Mouse (Mus musculus) forebrain, embryonic 10.5 days (tissue): ENCODE measurements around the gene Zfp719. TPM values are rescaled to one million over a fixed set of nuclear protein-coding genes. Genes with fewer than 3 reads are reported as not detected.

Experiments used
- DNase-seq: peaks from one replicate; pipeline ENCODE4 v3.0.0-alpha.2; 2017; ENCODE audit warnings: low spot score; ENCODE audit errors: extremely low spot score
- H3K27ac ChIP-seq: fragments of 300-500 bp; sonication (generic); 2 replicates; pipeline ENCODE4 v1.5.1; 2016; ENCODE audit warnings: mild to moderate bottlenecking
- H3K27me3 ChIP-seq: fragments of 300-500 bp; sonication (generic); 2 replicates; pipeline ENCODE4 v1.6.1; 2016; ENCODE audit warnings: mild to moderate bottlenecking; ENCODE audit not compliant: poor library complexity, severe bottlenecking
- H3K36me3 ChIP-seq: fragments of 300-500 bp; sonication (generic); replicated peaks from 2 replicates; pipeline ENCODE4 v1.6.1; 2016; ENCODE audit warnings: mild to moderate bottlenecking, moderate library complexity
- H3K4me1 ChIP-seq: fragments of 300-500 bp; sonication (generic); 2 replicates; pipeline ENCODE4 v1.6.1; 2016
- H3K4me3 ChIP-seq: fragments of 300-500 bp; sonication (generic); 2 replicates; pipeline ENCODE4 v1.5.1; 2016; ENCODE audit warnings: mild to moderate bottlenecking, moderate library complexity
- H3K9me3 ChIP-seq: fragments of 300-500 bp; sonication (generic); 2 replicates; pipeline ENCODE4 v1.6.1; 2016; ENCODE audit warnings: mild to moderate bottlenecking, moderate library complexity
- whole genome bisulfite sequencing: fragments of 180-500 bp; shearing (Covaris S2); methylation state at CpG from one replicate; pipeline ENCODE4 v1.1.7; 2016; 5-methylcytosine and 5-hydroxymethylcytosine counted together
- polyA plus RNA-seq: library from polyadenylated mRNA; unstranded; fragments of >200 nt; fragmentation: Nextera tagmentation; extraction: Ambion mirVana; gene quantifications from 2 replicates; pipeline ENCODE4 v1.2.1, GENCODE M21; 2016

The Zfp719 gene
- polyA plus RNA-seq, result 14.6 and 15.3 TPM in 2 replicates

GRCm38 (mm10) chr7:43579440-43580171 is at the start of gene Zfp719:
Gene Zfp719 (plus strand): TSS chr7:43579610.
- no peaks in the 10 kb centered on the region for H3K27me3 ChIP-seq
- peaks cover 30% of the 10 kb centered on the region for H3K36me3 ChIP-seq
- peaks cover 18% of the 10 kb centered on the region for H3K4me1 ChIP-seq
- peak within 1 kb of the TSS; percentile 77 for H3K4me3 ChIP-seq
- WGBS, result under 1% methylated on average over 37 of the region's 37 CpGs
- no peaks in the 10 kb centered on the region for H3K9me3 ChIP-seq
- peak; percentile 89 for DNase-seq
- H3K27ac ChIP-seq, result peak within 1 kb of the TSS; percentile 92

DNA sequence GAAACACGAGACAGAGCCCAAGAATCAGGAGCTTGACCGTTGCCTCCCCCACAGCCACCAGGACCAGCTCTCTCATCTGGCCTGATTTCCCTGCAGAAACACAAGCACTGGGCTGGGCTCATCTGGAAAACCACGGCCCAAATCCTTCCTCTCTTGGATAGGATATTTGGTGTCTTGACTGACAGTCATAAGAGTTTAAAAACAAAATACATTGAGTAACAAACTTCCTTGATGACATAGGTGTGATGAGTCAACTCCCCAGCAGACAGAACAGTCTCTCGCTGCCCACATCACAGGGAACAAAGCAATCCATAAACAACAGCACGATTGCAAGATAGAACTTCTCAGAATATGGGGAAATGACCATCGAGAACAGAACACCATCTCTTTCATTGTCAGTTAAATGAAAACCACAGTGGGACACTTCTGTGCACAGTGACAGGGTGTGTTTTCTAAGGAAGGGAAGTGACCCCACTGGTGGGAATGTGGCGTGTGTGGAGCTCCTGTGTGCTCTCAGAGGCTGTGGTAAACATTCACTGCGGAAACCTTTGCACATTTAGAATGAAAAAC is 49.1 kb upstream of the Zfp719 start:
- Histone ChIP-seq H3K36me3 (no peaks in the 10 kb centered on the region), H3K27ac (no peak overlapping the region), H3K4me3 (no peak overlapping the region), H3K27me3 (no peaks in the 10 kb centered on the region), H3K9me3 (no peaks in the 10 kb centered on the region; the same call in 1 of the 2 replicates), H3K4me1 (no peaks in the 10 kb centered on the region)
- WGBS, result 85% methylated on average over 8 of the region's 8 CpGs
- DNase-seq, result no peak

DNA sequence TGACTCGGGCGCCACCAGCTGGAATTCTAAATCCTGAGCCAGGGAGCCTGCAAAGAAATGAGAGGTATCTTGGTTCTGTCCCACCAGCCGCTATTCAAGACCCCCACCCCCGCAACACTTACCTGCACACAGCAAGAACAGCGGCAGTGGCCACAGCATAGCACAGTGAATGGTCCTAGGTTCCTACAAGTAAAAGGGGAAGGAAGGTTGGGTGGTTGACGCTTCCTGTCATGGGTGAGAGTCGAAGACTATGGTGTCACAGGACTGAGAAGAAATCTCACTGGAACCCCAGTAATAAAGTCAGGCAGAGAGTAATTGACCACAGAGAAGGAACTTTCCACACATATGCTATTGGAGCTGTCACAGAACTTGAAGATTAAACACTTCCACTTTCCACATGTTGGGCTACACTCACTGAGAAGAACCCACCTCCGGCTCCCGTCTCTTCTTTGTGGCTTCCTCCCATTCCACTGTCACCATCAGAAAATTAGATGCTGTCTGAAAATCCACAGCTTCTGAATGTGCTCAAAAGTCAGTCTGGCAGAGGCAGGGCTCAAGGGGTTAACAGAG is 46.4 kb upstream of the Zfp719 start:
- Histone ChIP-seq H3K9me3 (no peaks in the 10 kb centered on the region; the same call in 1 of the 2 replicates), H3K27me3 (no peaks in the 10 kb centered on the region), H3K27ac (no peak overlapping the region), H3K36me3 (no peaks in the 10 kb centered on the region), H3K4me1 (no peaks in the 10 kb centered on the region), H3K4me3 (no peak overlapping the region)
- DNase-seq, result no peak
- 91% methylated on average over 9 of the region's 9 CpGs for WGBS

DNA sequence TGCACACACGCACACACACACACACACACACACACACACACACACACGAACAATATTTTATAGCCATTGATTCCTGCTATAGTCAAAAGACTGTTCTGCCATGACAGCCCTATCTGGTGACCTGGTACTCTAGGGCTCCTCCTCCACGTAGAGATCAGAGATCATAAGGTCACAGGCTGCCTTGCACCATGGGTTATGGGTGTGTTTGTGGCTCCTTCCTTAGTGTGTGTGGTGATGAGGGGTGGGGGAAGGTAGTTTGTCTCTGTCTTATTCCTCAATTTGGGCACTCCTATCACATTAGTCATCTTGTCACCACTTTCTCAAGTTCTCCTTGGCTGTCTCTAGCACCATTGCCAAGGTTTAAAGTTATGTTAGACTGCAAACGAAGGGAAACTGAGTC is 40.9 kb upstream of the Zfp719 start:
- 77% methylated on average over 4 of the region's 4 CpGs for WGBS
- Histone ChIP-seq H3K4me3 (no peak overlapping the region), H3K27ac (no peak overlapping the region), H3K36me3 (no peaks in the 10 kb centered on the region), H3K27me3 (no peaks in the 10 kb centered on the region), H3K9me3 (no peaks in the 10 kb centered on the region; the same call in 1 of the 2 replicates), H3K4me1 (no peaks in the 10 kb centered on the region)
- no peak for DNase-seq

DNA sequence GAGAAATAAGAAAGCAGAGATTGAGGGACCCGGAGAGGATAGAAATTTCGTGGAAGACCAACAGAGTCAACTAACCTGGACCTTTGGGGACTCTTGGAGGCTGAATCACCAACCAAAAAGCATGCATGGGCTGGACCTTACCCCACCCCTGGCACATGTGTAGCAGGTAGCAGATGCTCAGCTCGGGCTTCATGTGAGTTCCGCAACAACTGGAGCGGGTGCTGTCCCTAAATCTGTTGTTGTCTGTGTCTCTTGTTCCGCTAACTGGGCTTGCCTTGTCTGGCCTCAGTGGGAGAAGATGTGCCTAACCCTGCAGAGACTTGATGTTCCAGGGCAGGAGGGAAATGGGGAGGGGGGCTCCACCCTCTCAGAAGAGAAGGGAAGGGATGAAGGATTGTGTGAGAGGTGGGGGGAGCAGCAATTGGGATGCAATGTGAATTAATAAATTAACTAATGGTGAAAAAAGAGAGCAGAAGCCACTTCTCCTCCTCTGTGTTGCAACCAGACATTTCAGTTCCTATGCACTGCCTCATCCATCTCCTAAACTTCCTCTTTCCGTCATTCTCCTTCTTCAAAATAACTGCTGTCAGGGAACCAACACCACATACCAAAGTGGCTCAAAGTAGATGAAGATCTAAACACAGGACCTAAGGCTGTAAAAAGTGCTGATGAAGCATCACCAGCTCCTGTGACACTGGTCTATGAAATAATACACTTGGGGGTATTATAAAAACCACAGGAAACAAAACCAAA is 35.0 kb upstream of the Zfp719 start, which contains the start of gene Cd33:
Gene Cd33, minus strand, starts transcription at position 204 of the 753 bp plus-strand sequence.
- no peaks in the 10 kb centered on the region for H3K9me3 ChIP-seq
- no peak within 1 kb of the TSS for H3K27ac ChIP-seq
- no peak for DNase-seq
- no peaks in the 10 kb centered on the region for H3K4me1 ChIP-seq
- WGBS, result 86% methylated on average over 7 of the region's 7 CpGs
- H3K36me3 ChIP-seq, result no peaks in the 10 kb centered on the region
- no peak within 1 kb of the TSS for H3K4me3 ChIP-seq
- H3K27me3 ChIP-seq, result no peaks in the 10 kb centered on the region

GRCm38 (mm10) chr7:43545656-43546545 is 33.5 kb upstream of the Zfp719 start:
- H3K27me3 ChIP-seq, result no peaks in the 10 kb centered on the region
- no peaks in the 10 kb centered on the region for H3K4me1 ChIP-seq
- WGBS, result 82% methylated on average over 7 of the region's 7 CpGs
- no peaks in the 10 kb centered on the region for H3K9me3 ChIP-seq
- DNase-seq, result no peak
- no peak overlapping the region for H3K27ac ChIP-seq
- H3K4me3 ChIP-seq, result no peak overlapping the region
- H3K36me3 ChIP-seq, result no peaks in the 10 kb centered on the region

DNA sequence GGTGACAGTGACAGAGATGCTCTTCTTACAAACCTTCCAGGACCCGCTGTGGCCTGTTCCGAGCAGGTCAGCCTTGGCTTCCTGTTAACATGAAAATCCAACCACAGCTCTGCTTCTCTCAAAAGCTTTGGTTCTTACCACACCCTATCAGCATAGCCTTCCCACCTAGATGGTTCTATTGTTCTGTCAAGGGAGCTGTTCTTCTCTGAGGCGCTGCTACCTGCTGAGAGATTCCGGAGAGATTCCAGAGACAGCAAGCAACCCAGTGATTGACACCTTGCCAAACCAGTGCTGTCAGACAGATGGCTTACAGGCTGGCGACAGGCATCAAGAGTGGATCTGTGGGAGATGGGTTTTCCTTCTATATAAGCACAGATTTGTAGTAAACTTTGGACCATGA is 31.7 kb upstream of the Zfp719 start:
- WGBS, result 43% methylated on average over 5 of the region's 5 CpGs

GRCm38 (mm10) chr7:43548206-43548605 is 31.2 kb upstream of the Zfp719 start:
- Histone ChIP-seq H3K27ac (no peak overlapping the region), H3K9me3 (no peaks in the 10 kb centered on the region), H3K36me3 (no peaks in the 10 kb centered on the region), H3K4me3 (no peak overlapping the region), H3K4me1 (no peaks in the 10 kb centered on the region), H3K27me3 (no peaks in the 10 kb centered on the region)
- WGBS, result 82% methylated on average over 4 of the region's 4 CpGs
- DNase-seq, result no peak

More for the DNA sequence above, 31.7 kb upstream of the Zfp719 start:
- no peak overlapping the region for H3K27ac ChIP-seq
- H3K27me3 ChIP-seq, result no peaks in the 10 kb centered on the region
- H3K4me1 ChIP-seq, result no peaks in the 10 kb centered on the region
- no peak for DNase-seq
- no peaks in the 10 kb centered on the region for H3K9me3 ChIP-seq
- H3K4me3 ChIP-seq, result no peak overlapping the region
- no peaks in the 10 kb centered on the region for H3K36me3 ChIP-seq

DNA sequence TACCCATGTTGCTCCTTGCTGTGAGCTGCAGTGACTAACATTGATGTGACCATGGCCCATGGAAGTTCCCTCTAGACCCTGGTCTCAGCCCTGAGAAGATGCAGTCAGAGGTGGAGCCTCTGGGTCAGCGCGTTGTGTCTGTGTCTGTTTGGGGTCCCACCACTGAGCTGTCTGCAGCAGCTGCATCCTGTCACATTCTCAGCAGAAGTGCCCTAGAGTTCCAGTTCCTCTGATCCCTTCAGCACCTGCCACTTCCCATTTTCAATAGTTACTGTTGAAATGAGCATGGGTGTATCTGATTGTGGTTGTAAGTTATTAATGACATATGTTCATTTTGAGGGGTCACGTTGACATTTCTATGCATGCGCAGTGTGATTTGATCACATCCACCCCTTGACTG is 26.3 kb upstream of the Zfp719 start:
- Histone ChIP-seq H3K36me3 (no peaks in the 10 kb centered on the region), H3K4me3 (no peak overlapping the region), H3K9me3 (no peaks in the 10 kb centered on the region), H3K27me3 (no peaks in the 10 kb centered on the region), H3K27ac (no peak overlapping the region), H3K4me1 (no peaks in the 10 kb centered on the region)
- WGBS, result 89% methylated on average over 4 of the region's 4 CpGs
- DNase-seq, result no peak

- Histone ChIP-seq H3K4me3 (no peak overlapping the region), H3K36me3 (no peaks in the 10 kb centered on the region), H3K9me3 (no peaks in the 10 kb centered on the region), H3K4me1 (no peaks in the 10 kb centered on the region), H3K27ac (no peak overlapping the region), H3K27me3 (no peaks in the 10 kb centered on the region)
- WGBS, result 71% methylated on average over 3 of the region's 3 CpGs
- DNase-seq, result no peak
Measured at GRCm38 (mm10) chr7:43554550-43554949, 24.9 kb upstream of the Zfp719 start.

GRCm38 (mm10) chr7:43555351-43555750 is 24.1 kb upstream of the Zfp719 start:
- DNase-seq, result no peak
- Histone ChIP-seq H3K4me1 (no peaks in the 10 kb centered on the region), H3K27me3 (no peaks in the 10 kb centered on the region), H3K27ac (no peak overlapping the region), H3K36me3 (no peaks in the 10 kb centered on the region), H3K9me3 (no peaks in the 10 kb centered on the region), H3K4me3 (no peak overlapping the region)
- 90% methylated on average over 5 of the region's 5 CpGs for WGBS

DNA sequence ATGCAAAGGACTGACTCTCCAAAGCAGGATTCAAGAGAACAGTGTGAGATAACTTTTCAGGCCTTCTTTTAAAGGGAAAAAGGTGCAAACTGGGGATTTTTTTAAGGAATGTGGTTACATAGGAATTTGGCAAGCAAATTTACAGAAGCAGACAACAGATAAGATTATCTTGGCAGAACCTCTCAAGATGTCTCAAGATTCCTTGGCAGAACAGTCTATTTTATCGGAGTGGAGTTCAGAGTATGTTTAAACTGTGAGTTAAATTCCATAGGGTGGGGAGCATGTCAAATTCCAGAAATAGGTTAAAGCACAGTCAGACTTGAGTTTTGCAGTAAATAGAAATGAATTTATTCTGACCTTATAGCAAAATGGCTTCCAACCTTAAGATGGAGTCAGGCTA is 22.5 kb upstream of the Zfp719 start:
- Histone ChIP-seq H3K4me3 (no peak overlapping the region), H3K36me3 (no peaks in the 10 kb centered on the region), H3K27ac (no peak overlapping the region), H3K4me1 (no peaks in the 10 kb centered on the region), H3K27me3 (no peaks in the 10 kb centered on the region), H3K9me3 (no peaks in the 10 kb centered on the region)
- WGBS, result 92% methylated on average over 1 of the region's 1 CpGs
- DNase-seq, result no peak
